33 mouse cellular contexts compared by ENCODE assay signal in genomic region chr17:72600806-72601205, GRCm38 (mm10). TPM values are rescaled to one million over a fixed set of nuclear protein-coding genes. Genes with fewer than 3 reads are reported as not detected.
DNase-seq lines count a peak whose midpoint lies in the region; ATAC-seq and TF ChIP-seq lines count a peak whose summit lies in the region.
"Had no signal": no experiment of that assay in that cellular context is flagged by ENCODE, and none has a peak within 500 bp of the region (broad histone marks: within the 10 kb centered on the region; RNA-seq: fewer than 3 reads in every experiment).

No protein-coding gene starts in this region.

- TF ChIP-seq CTCF in forebrain, postnatal 0 days (IDR thresholded peaks at IDR 0.05; ENCODE audit: low read depth): no peak

- H3K4me3 ChIP-seq in forebrain, postnatal 0 days (ENCODE audit: low read depth, low read length): no peak overlapping the region
- H3K4me3 ChIP-seq in forebrain, embryonic 13.5 days: no peak overlapping the region
- no peak overlapping the region for H3K4me3 ChIP-seq in midbrain, embryonic 13.5 days (replicated peaks)
- no peak overlapping the region for H3K4me3 ChIP-seq in midbrain, embryonic 11.5 days (ENCODE audit: low read depth, low read length)
- 0 out of 2 replicates have a peak overlapping the region, but pooled peaks have one; percentile 71 for H3K4me3 ChIP-seq in midbrain, embryonic 15.5 days
- H3K4me3 ChIP-seq: embryonic facial prominence, embryonic 12.5 days; gastrocnemius, adult 2 months; heart, adult 2 months; heart, embryonic 13.5 days; intestine, embryonic 15.5 days; layer of hippocampus, adult 2 months; left cerebral cortex, adult 2 months; limb, embryonic 12.5 days; liver, embryonic 15.5 days; neural tube, embryonic 12.5 days had no signal

- ATAC-seq in forebrain, postnatal 0 days: no peak
- no peak for ATAC-seq in forebrain, embryonic 13.5 days
- ATAC-seq in midbrain, embryonic 13.5 days: no peak
- ATAC-seq in midbrain, embryonic 11.5 days (ENCODE audit: low FRiP score): no peak
- no peak for ATAC-seq in midbrain, embryonic 15.5 days (replicated peaks)
- ATAC-seq: forebrain, embryonic 15.5 days; intestine, embryonic 15.5 days had no signal

- no peak for DNase-seq in forebrain, postnatal 0 days
- no peak for DNase-seq in midbrain, embryonic 11.5 days (ENCODE audit: low spot score, missing footprints)
- DNase-seq in right cerebral cortex, postnatal 25 days: no peak
- DNase-seq in right cerebral cortex, adult 2 months (ENCODE audit: low spot score in 2 of 2): no peak
- DNase-seq: adrenal gland, postnatal 25 days; cerebellum, adult 8-10 months; embryo, embryonic 11 days; gastrocnemius, adult 2 months; gastrocnemius, postnatal 36 days; heart, adult 2 months; heart, postnatal 10 days; kidney, adult 2 months; kidney, postnatal 36 days; lung, embryonic 14.5 days; lung, postnatal 14 days; right cerebral cortex, adult 18-20 months; thymus, adult 2 months; thymus, postnatal 36 days had no signal

- 88% methylated on average over 5 of the region's 5 CpGs for WGBS in forebrain, postnatal 0 days
- WGBS in forebrain, embryonic 13.5 days: 82% methylated on average over 5 of the region's 5 CpGs
- 88% methylated on average over 5 of the region's 5 CpGs for whole genome bisulfite sequencing in midbrain, embryonic 13.5 days
- WGBS in midbrain, embryonic 11.5 days: 85% methylated on average over 5 of the region's 5 CpGs
- 88% methylated on average over 5 of the region's 5 CpGs for WGBS in midbrain, embryonic 15.5 days

- H3K9ac ChIP-seq in forebrain, postnatal 0 days: no peak overlapping the region
- H3K9ac ChIP-seq in forebrain, embryonic 13.5 days: no peak overlapping the region
- H3K9ac ChIP-seq in midbrain, embryonic 13.5 days (replicated peaks): no peak overlapping the region
- H3K9ac ChIP-seq in midbrain, embryonic 11.5 days (ENCODE audit: low read length): no peak overlapping the region
- no peak overlapping the region for H3K9ac ChIP-seq in midbrain, embryonic 15.5 days
- H3K9ac ChIP-seq: embryonic facial prominence, embryonic 12.5 days; forebrain, embryonic 15.5 days; heart, embryonic 13.5 days; intestine, embryonic 15.5 days; limb, embryonic 12.5 days; liver, embryonic 15.5 days; lung, embryonic 14.5 days; neural tube, embryonic 12.5 days had no signal

- 0 out of 2 replicates have a peak, but pooled peaks cover 3% of the 10 kb centered on the region for H3K27me3 ChIP-seq in forebrain, postnatal 0 days (ENCODE audit: insufficient read depth, low read length)
- peaks cover 34% of the 10 kb centered on the region for H3K27me3 ChIP-seq in forebrain, embryonic 13.5 days
- H3K27me3 ChIP-seq in midbrain, embryonic 13.5 days: peaks cover 41% of the 10 kb centered on the region
- H3K27me3 ChIP-seq in midbrain, embryonic 11.5 days (ENCODE audit: control insufficient read depth, insufficient read depth, low read length): peaks cover 24% of the 10 kb centered on the region
- H3K27me3 ChIP-seq in midbrain, embryonic 15.5 days (replicated peaks): peaks cover 10% of the 10 kb centered on the region

- H3K9me3 ChIP-seq in forebrain, postnatal 0 days (ENCODE audit: low read length): no peaks in the 10 kb centered on the region
- no peaks in the 10 kb centered on the region for H3K9me3 ChIP-seq in forebrain, embryonic 13.5 days (replicated peaks)
- no peaks in the 10 kb centered on the region for H3K9me3 ChIP-seq in midbrain, embryonic 13.5 days
- no peaks in the 10 kb centered on the region for H3K9me3 ChIP-seq in midbrain, embryonic 11.5 days (ENCODE audit: control insufficient read depth, low read length)
- no peaks in the 10 kb centered on the region for H3K9me3 ChIP-seq in midbrain, embryonic 15.5 days
- H3K9me3 ChIP-seq: embryonic facial prominence, embryonic 12.5 days; forebrain, embryonic 15.5 days; heart, embryonic 13.5 days; intestine, embryonic 15.5 days; limb, embryonic 12.5 days; liver, embryonic 15.5 days; neural tube, embryonic 12.5 days had no signal

- H3K4me2 ChIP-seq in forebrain, postnatal 0 days (ENCODE audit: low read depth): 0 out of 2 replicates have a peak overlapping the region, but pooled peaks have one; percentile 3
- no peak overlapping the region for H3K4me2 ChIP-seq in forebrain, embryonic 13.5 days
- 0 out of 2 replicates have a peak overlapping the region, but pooled peaks have one; percentile 7 for H3K4me2 ChIP-seq in midbrain, embryonic 13.5 days (replicated peaks)
- no peak overlapping the region for H3K4me2 ChIP-seq in midbrain, embryonic 11.5 days
- 0 out of 2 replicates have a peak overlapping the region, but pooled peaks have one; percentile 5 for H3K4me2 ChIP-seq in midbrain, embryonic 15.5 days
- H3K4me2 ChIP-seq: embryonic facial prominence, embryonic 12.5 days; forebrain, embryonic 15.5 days; heart, embryonic 13.5 days; intestine, embryonic 15.5 days; limb, embryonic 12.5 days; liver, embryonic 15.5 days; lung, embryonic 14.5 days had no signal

- no peak overlapping the region for H3K27ac ChIP-seq in forebrain, postnatal 0 days (ENCODE audit: low read depth, low read length)
- no peak overlapping the region for H3K27ac ChIP-seq in forebrain, embryonic 13.5 days
- no peak overlapping the region for H3K27ac ChIP-seq in midbrain, embryonic 13.5 days
- no peak overlapping the region for H3K27ac ChIP-seq in midbrain, embryonic 11.5 days (ENCODE audit: low read depth, low read length)
- H3K27ac ChIP-seq in midbrain, embryonic 15.5 days: no peak overlapping the region
- H3K27ac ChIP-seq: embryonic facial prominence, embryonic 12.5 days; forebrain, embryonic 15.5 days; gastrocnemius, adult 2 months; heart, adult 2 months; heart, embryonic 13.5 days; intestine, embryonic 15.5 days; layer of hippocampus, adult 2 months; left cerebral cortex, adult 2 months; limb, embryonic 12.5 days; liver, embryonic 15.5 days; neural tube, embryonic 12.5 days had no signal

- H3K36me3 ChIP-seq in forebrain, postnatal 0 days (ENCODE audit: insufficient read depth): no peaks in the 10 kb centered on the region
- no peaks in the 10 kb centered on the region for H3K36me3 ChIP-seq in forebrain, embryonic 13.5 days (ENCODE audit: poor library complexity, severe bottlenecking)
- no peaks in the 10 kb centered on the region for H3K36me3 ChIP-seq in midbrain, embryonic 13.5 days
- H3K36me3 ChIP-seq in midbrain, embryonic 11.5 days (ENCODE audit: control insufficient read depth, insufficient read depth, low read length): no peaks in the 10 kb centered on the region
- H3K36me3 ChIP-seq in midbrain, embryonic 15.5 days (replicated peaks): no peaks in the 10 kb centered on the region
- H3K36me3 ChIP-seq: embryonic facial prominence, embryonic 12.5 days; forebrain, embryonic 15.5 days; heart, embryonic 13.5 days; intestine, embryonic 15.5 days; limb, embryonic 12.5 days; liver, embryonic 15.5 days; neural tube, embryonic 12.5 days had no signal

- peaks cover 4% of the 10 kb centered on the region; the same call in 1 of the 2 replicates for H3K4me1 ChIP-seq in forebrain, postnatal 0 days (ENCODE audit: insufficient read depth)
- H3K4me1 ChIP-seq in forebrain, embryonic 13.5 days: peaks cover 33% of the 10 kb centered on the region
- peaks cover 25% of the 10 kb centered on the region for H3K4me1 ChIP-seq in midbrain, embryonic 13.5 days (replicated peaks)
- peaks cover 14% of the 10 kb centered on the region for H3K4me1 ChIP-seq in midbrain, embryonic 11.5 days (ENCODE audit: control insufficient read depth, insufficient read depth, low read length)
- peaks cover 26% of the 10 kb centered on the region for H3K4me1 ChIP-seq in midbrain, embryonic 15.5 days

RNA-seq across cellular contexts. Expression of gene Alk, which starts 3.6 kb away (rescaled TPM):
- 5.5 and 8.8 TPM in 2 replicates for total RNA-seq in forebrain, postnatal 0 days (2014; rRNA removed)
- 0.48 and 1.6 TPM in 2 replicates for polyA plus RNA-seq in forebrain, postnatal 0 days (2015; fragmentation: Nextera tagmentation; extraction: Ambion mirVana)
- polyA plus RNA-seq in forebrain, embryonic 13.5 days (2015; fragmentation: Nextera tagmentation; extraction: Ambion mirVana): 1.8 and 2.0 TPM in 2 replicates
- polyA plus RNA-seq in midbrain, embryonic 13.5 days (2015; fragmentation: Nextera tagmentation; extraction: Ambion mirVana): 2.7 and 2.9 TPM in 2 replicates
- polyA plus RNA-seq in midbrain, embryonic 11.5 days (2014; fragmentation: Nextera tagmentation; extraction: Ambion mirVana): 0.18 TPM in 2 replicates
- polyA plus RNA-seq in midbrain, embryonic 15.5 days (2015; fragmentation: Nextera tagmentation; extraction: Ambion mirVana): 7.1 and 7.3 TPM in 2 replicates
- total RNA-seq: gastrocnemius, adult 2 months; heart, adult 2 months; heart, postnatal 10 days; hematopoietic stem cell, adult 5-6 weeks; liver, adult 2 months; MEL had no signal
- polyA plus RNA-seq: liver, adult 2 months had no signal

Comparison
In these comparisons a context has a peak if more than half of its experiments do, and no peak if none do; other contexts are left out.
1. H3K4me2 ChIP-seq: peak in forebrain, postnatal 0 days (single experiment), midbrain, embryonic 13.5 days (single experiment) and midbrain, embryonic 15.5 days (single experiment); none in forebrain, embryonic 13.5 days (single experiment) and midbrain, embryonic 11.5 days (single experiment).